Mouse (Mus musculus) kidney, adult 9 months (tissue): ENCODE data around the gene Clic4.
A peak's percentile ranks its signal among the peaks of the same experiment; 100 is the strongest.

ENCODE experiments used
- DNase-seq: peaks from one replicate; pipeline ENCODE4 v3.0.0; 2022

Clic4 gene

GRCm38 (mm10) chr4:135272640-135273306, at the start of gene Clic4:
TSS of gene Clic4 (minus strand) at chr4:135272814.
- peak; percentile 99 for DNase-seq

GRCm38 (mm10) chr4:135317966-135318365, 45.4 kb upstream of the Clic4 start:
- peak; percentile 80 for DNase-seq

- no peak for DNase-seq
Observed at GRCm38 (mm10) chr4:135317539-135317938, 44.9 kb upstream of the Clic4 start.

GRCm38 (mm10) chr4:135315287-135315686, 42.7 kb upstream of the Clic4 start:
- no peak for DNase-seq

- no peak for DNase-seq
Observed at GRCm38 (mm10) chr4:135314419-135314832, 41.8 kb upstream of the Clic4 start.

GRCm38 (mm10) chr4:135313761-135314241, 41.2 kb upstream of the Clic4 start:
- peak; percentile 53 for DNase-seq

GRCm38 (mm10) chr4:135313111-135313691, 40.6 kb upstream of the Clic4 start:
- peak; percentile 38 for DNase-seq

GRCm38 (mm10) chr4:135312706-135313105, 40.1 kb upstream of the Clic4 start:
- peak; percentile 80 for DNase-seq

GRCm38 (mm10) chr4:135310371-135310770, 37.8 kb upstream of the Clic4 start:
- peak; percentile 66 for DNase-seq

- DNase-seq = no peak
Observed at GRCm38 (mm10) chr4:135309726-135310125, 37.1 kb upstream of the Clic4 start.

GRCm38 (mm10) chr4:135309112-135309659, 36.6 kb upstream of the Clic4 start:
- DNase-seq = no peak

- DNase-seq = no peak
Observed at GRCm38 (mm10) chr4:135306971-135307632, 34.5 kb upstream of the Clic4 start.

- peak; percentile 90 for DNase-seq
Observed at GRCm38 (mm10) chr4:135306533-135306932, 33.9 kb upstream of the Clic4 start.

- no peak for DNase-seq
Observed at GRCm38 (mm10) chr4:135302261-135302660, 29.6 kb upstream of the Clic4 start.

- no peak for DNase-seq
Observed at GRCm38 (mm10) chr4:135301166-135301565, 28.6 kb upstream of the Clic4 start.

- no peak for DNase-seq
Observed at GRCm38 (mm10) chr4:135300248-135301041, 27.8 kb upstream of the Clic4 start.

- DNase-seq = no peak
Observed at GRCm38 (mm10) chr4:135298680-135299079, 26.1 kb upstream of the Clic4 start.

GRCm38 (mm10) chr4:135297931-135298546, 25.4 kb upstream of the Clic4 start:
- DNase-seq = no peak

GRCm38 (mm10) chr4:135297146-135297545, 24.5 kb upstream of the Clic4 start:
- DNase-seq = no peak

GRCm38 (mm10) chr4:135296565-135296964, 24.0 kb upstream of the Clic4 start:
- DNase-seq = no peak

GRCm38 (mm10) chr4:135293813-135294212, 21.2 kb upstream of the Clic4 start:
- DNase-seq = no peak

- DNase-seq = peak; percentile 79
Observed at GRCm38 (mm10) chr4:135292477-135293089, 20.0 kb upstream of the Clic4 start.
